Mouse (Mus musculus) bone marrow, adult 2 months (tissue): ENCODE data around the gene Zfp523.

Experiments
- CTCF ChIP-seq: fragments of 200-500 bp; IDR thresholded peaks from 2 replicates; pipeline ENCODE4 v1.5.1; 2011; ENCODE audit warnings: low read length, control low read depth; ENCODE audit not compliant: control insufficient read depth, insufficient read depth
- POLR2A ChIP-seq: fragments of 200-500 bp; IDR thresholded peaks from 2 replicates; pipeline ENCODE4 v1.6.1; 2011; ENCODE audit warnings: low read depth, mild to moderate bottlenecking, control low read depth, low read length, borderline replicate concordance; ENCODE audit not compliant: control insufficient read depth

DNA sequence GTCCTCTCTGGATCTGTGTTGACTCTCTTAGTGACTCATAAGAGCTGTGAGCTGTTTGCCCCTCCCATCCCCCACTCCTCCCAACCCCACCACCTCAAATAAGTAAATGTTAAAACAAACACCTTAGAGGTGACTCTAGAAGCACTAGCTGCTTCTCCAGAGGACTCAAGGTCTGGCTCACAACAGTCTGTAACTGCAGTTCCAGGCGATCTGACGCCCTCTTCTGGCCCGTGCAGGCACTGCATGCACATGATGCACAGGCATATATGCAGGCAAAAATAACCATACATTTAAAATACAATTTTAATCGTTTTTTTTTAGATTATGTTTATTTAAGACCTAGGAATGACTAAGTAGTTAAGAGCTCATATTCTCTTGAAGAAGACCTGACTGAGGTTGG lies 36.3 kb downstream of the Zfp523 start:
- no peak for TF ChIP-seq POLR2A
- TF ChIP-seq CTCF: peak; percentile 69
